Mouse (Mus musculus) hindlimb bud, embryonic 11.5 days (tissue): ENCODE data around the gene Cnp.
"Not testable (repeated sequence)": the region's sequence is repeated elsewhere in the genome, so short reads cannot be mapped to it uniquely, and the experiment has no call there.

Experiments used
- DNase-seq: peaks from one replicate; pipeline ENCODE4 v3.0.0-alpha.2; 2012; ENCODE audit warnings: low read depth, low spot score; ENCODE audit errors: extremely low spot score

Cnp gene

GRCm38 (mm10) chr11:100574708-100575483 is at the start of gene Cnp:
TSS of gene Cnp (plus strand) at chr11:100574904.
- peak; percentile 16 for DNase-seq

- DNase-seq: no peak
Observed at GRCm38 (mm10) chr11:100524987-100525630, 49.6 kb upstream of the Cnp start.

GRCm38 (mm10) chr11:100526052-100526816 is 48.5 kb upstream of the Cnp start:
- no peak for DNase-seq

- DNase-seq: no peak
Observed at GRCm38 (mm10) chr11:100527066-100527457, 47.6 kb upstream of the Cnp start.

- peak; percentile 89 for DNase-seq
Observed at GRCm38 (mm10) chr11:100527458-100528374, 47.0 kb upstream of the Cnp start, which contains the start of gene Acly. TSS of gene Acly (minus strand) at chr11:100528000.

GRCm38 (mm10) chr11:100528375-100529165 is 46.1 kb upstream of the Cnp start:
- DNase-seq: no peak

GRCm38 (mm10) chr11:100533871-100534270 is 40.8 kb upstream of the Cnp start:
- DNase-seq: no peak

- not testable (repeated sequence) for DNase-seq
Observed at GRCm38 (mm10) chr11:100534411-100534810, 40.3 kb upstream of the Cnp start.

- not testable (repeated sequence) for DNase-seq
Observed at GRCm38 (mm10) chr11:100534821-100535220, 39.9 kb upstream of the Cnp start.

GRCm38 (mm10) chr11:100535996-100536395 is 38.7 kb upstream of the Cnp start:
- no peak for DNase-seq

GRCm38 (mm10) chr11:100536466-100536865 is 38.2 kb upstream of the Cnp start:
- DNase-seq: no peak

- DNase-seq: no peak
Observed at GRCm38 (mm10) chr11:100540966-100541365, 33.7 kb upstream of the Cnp start.

GRCm38 (mm10) chr11:100541577-100541976 is 33.1 kb upstream of the Cnp start:
- DNase-seq: no peak

- peak; percentile 74 for DNase-seq
Observed at GRCm38 (mm10) chr11:100544832-100545745, 29.6 kb upstream of the Cnp start, which contains the start of gene Ttc25. TSS of gene Ttc25 (plus strand) at chr11:100545607.

GRCm38 (mm10) chr11:100545746-100546085 is 29.0 kb upstream of the Cnp start:
- no peak for DNase-seq

GRCm38 (mm10) chr11:100546955-100547354 is 27.7 kb upstream of the Cnp start:
- DNase-seq: no peak

- no peak for DNase-seq
Observed at GRCm38 (mm10) chr11:100548141-100548540, 26.6 kb upstream of the Cnp start.

- no peak for DNase-seq
Observed at GRCm38 (mm10) chr11:100549466-100549865, 25.2 kb upstream of the Cnp start.

GRCm38 (mm10) chr11:100550101-100550500 is 24.6 kb upstream of the Cnp start:
- DNase-seq: no peak
